Mouse (Mus musculus): ENCODE data around the gene Olfr98.
"Not testable (repeated sequence)": the region's sequence is repeated elsewhere in the genome, so short reads cannot be mapped to it uniquely, and the experiment has no call there.

Olfr98 gene

GRCm38 (mm10) chr17:37263626-37264025 is at the start of gene Olfr98:
Gene Olfr98 (minus strand): TSS chr17:37263749.
- no peak for DNase-seq (ENCODE audit: low read depth, low spot score)

- DNase-seq (ENCODE audit: low read depth, low spot score), result no peak
These were observed 46.7 kb upstream of the Olfr98 start for GRCm38 (mm10) chr17:37310146-37310699.

GRCm38 (mm10) chr17:37308483-37308882 is 44.9 kb upstream of the Olfr98 start:
- DNase-seq (ENCODE audit: low read depth, low spot score), result peak; percentile 49

GRCm38 (mm10) chr17:37304213-37304612 is 40.7 kb upstream of the Olfr98 start, which contains the start of gene Olfr101:
Gene Olfr101 (minus strand): TSS chr17:37304313.
- no peak for DNase-seq (ENCODE audit: low read depth, low spot score)

- DNase-seq (ENCODE audit: low read depth, low spot score), result no peak
These were observed 19.8 kb upstream of the Olfr98 start, which contains the start of gene Olfr99 for GRCm38 (mm10) chr17:37283360-37283759. Gene Olfr99 (minus strand): TSS chr17:37283460.

- peak; percentile 34 for DNase-seq (ENCODE audit: low read depth, low spot score)
These were observed 16.8 kb upstream of the Olfr98 start for GRCm38 (mm10) chr17:37280331-37280730.

- peak; percentile 64 for DNase-seq (ENCODE audit: low read depth, low spot score)
These were observed 13.0 kb upstream of the Olfr98 start for GRCm38 (mm10) chr17:37276573-37276972.

- peak; percentile 87 for DNase-seq (ENCODE audit: low read depth, low spot score)
These were observed 12.2 kb upstream of the Olfr98 start for GRCm38 (mm10) chr17:37275626-37276248.

GRCm38 (mm10) chr17:37270702-37271092 is 7.1 kb upstream of the Olfr98 start:
- DNase-seq (ENCODE audit: low read depth, low spot score), result peak; percentile 81

GRCm38 (mm10) chr17:37270058-37270701 is 6.6 kb upstream of the Olfr98 start, which contains the start of gene H2-M3:
Gene H2-M3 (plus strand): TSS chr17:37270220.
- DNase-seq (ENCODE audit: low read depth, low spot score), result peak; percentile 98

GRCm38 (mm10) chr17:37250544-37250943 is 13.0 kb downstream of the Olfr98 start:
- DNase-seq (ENCODE audit: low read depth, low spot score), result peak; percentile 59

- DNase-seq (ENCODE audit: low read depth, low spot score), result peak; percentile 73
These were observed 14.1 kb downstream of the Olfr98 start for GRCm38 (mm10) chr17:37249460-37249859.

- peak; percentile 60 for DNase-seq (ENCODE audit: low read depth, low spot score)
These were observed 16.8 kb downstream of the Olfr98 start for GRCm38 (mm10) chr17:37246715-37247114.

GRCm38 (mm10) chr17:37242198-37242597 is 21.4 kb downstream of the Olfr98 start:
- no peak for DNase-seq (ENCODE audit: low read depth, low spot score)

GRCm38 (mm10) chr17:37237230-37237629 is 26.3 kb downstream of the Olfr98 start, which contains the start of gene Olfr97:
Gene Olfr97 (minus strand): TSS chr17:37237330.
- not testable (repeated sequence) for DNase-seq (ENCODE audit: low read depth, low spot score)

GRCm38 (mm10) chr17:37221879-37222278 is 41.7 kb downstream of the Olfr98 start:
- DNase-seq (ENCODE audit: low read depth, low spot score), result peak; percentile 59

GRCm38 (mm10) chr17:37219846-37220245 is 43.7 kb downstream of the Olfr98 start, which contains the start of gene Olfr96:
Gene Olfr96 (plus strand): TSS chr17:37220146.
- no peak for DNase-seq (ENCODE audit: low read depth, low spot score)

- peak; percentile 96 for DNase-seq (ENCODE audit: low read depth, low spot score)
These were observed 45.1 kb downstream of the Olfr98 start for GRCm38 (mm10) chr17:37218486-37218885.

- no peak for DNase-seq (ENCODE audit: low read depth, low spot score)
These were observed 50.5 kb downstream of the Olfr98 start, which contains the start of gene Olfr95 for GRCm38 (mm10) chr17:37213018-37213417. Gene Olfr95 (minus strand): TSS chr17:37213118.

Data from 3T3-L1 (cell line).